Mouse (Mus musculus) urinary bladder, postnatal 36 days (tissue): ENCODE data around the gene Kcna7.
A peak's percentile ranks its signal among the peaks of the same experiment; 100 is the strongest.
"Not testable (repeated sequence)": the region's sequence is repeated elsewhere in the genome, so short reads cannot be mapped to it uniquely, and the experiment has no call there.

Experiments used
- DNase-seq, 2 experiments: peaks; one replicate each; pipeline ENCODE4 v3.0.0; 2022; ENCODE audit warnings: low spot score in 2 of 2, mixed read lengths in 1 of 2

Gene Kcna7

DNA sequence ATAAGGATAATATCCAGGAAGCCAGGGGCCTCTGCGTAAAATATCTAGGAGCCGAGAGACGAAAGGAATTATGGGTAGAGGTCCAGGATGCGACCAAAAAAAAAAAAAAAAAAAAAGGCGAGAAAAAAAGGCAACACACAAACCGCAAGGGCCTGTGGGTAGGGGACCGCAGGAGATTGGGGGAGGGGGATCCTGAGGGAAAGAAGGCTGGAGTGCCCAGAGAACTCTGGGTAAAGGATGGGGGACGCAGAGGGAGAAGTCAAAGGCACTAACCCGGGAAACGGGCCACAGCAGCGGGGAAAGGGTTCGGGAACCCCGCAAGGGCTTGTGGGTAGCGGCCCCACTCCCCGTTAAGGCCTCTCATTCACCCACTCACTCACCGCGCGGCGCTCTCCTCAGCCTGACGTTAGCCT lies 10.3 kb upstream of the Kcna7 start:
- no peak for DNase-seq

GRCm38 (mm10) chr7:45395578-45396336 lies 9.7 kb upstream of the Kcna7 start, which contains the start of gene Snrnp70:
Gene Snrnp70, minus strand, starts transcription at chr7:45395742.
- peak; percentile 99 to 100 for DNase-seq

DNA sequence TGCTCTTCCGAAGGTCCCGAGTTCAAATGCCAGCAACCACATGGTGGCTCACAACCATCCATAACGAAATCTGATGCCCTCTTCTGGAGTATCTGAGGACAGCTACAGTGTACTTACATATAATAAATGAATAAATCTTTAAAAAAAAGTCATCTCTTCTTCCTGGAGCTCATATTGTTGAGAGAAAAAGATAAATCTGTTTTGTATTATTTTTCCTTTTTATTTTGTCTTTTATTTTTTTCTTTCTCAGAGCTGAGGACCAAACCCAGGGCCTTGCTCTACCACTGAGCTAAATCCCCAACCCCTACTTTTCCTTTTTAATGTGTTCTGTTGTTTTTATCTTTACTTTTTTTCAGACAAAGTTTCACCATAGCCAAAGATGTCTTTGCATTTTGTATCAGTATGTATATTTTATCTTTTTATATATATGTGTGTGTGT lies 9.1 kb upstream of the Kcna7 start:
- DNase-seq = not testable (repeated sequence)

GRCm38 (mm10) chr7:45396787-45397186 lies 8.7 kb upstream of the Kcna7 start:
- no peak for DNase-seq

GRCm38 (mm10) chr7:45401521-45402085 lies 3.9 kb upstream of the Kcna7 start:
- no peak for DNase-seq

- peak in 1 of 2 experiments; percentile 61 for DNase-seq
These were observed 1.8 kb upstream of the Kcna7 start for GRCm38 (mm10) chr7:45403532-45404261.

GRCm38 (mm10) chr7:45406157-45407156 lies 1.0 kb downstream of the Kcna7 start:
- DNase-seq = peak in 1 of 2 experiments; percentile 38

DNA sequence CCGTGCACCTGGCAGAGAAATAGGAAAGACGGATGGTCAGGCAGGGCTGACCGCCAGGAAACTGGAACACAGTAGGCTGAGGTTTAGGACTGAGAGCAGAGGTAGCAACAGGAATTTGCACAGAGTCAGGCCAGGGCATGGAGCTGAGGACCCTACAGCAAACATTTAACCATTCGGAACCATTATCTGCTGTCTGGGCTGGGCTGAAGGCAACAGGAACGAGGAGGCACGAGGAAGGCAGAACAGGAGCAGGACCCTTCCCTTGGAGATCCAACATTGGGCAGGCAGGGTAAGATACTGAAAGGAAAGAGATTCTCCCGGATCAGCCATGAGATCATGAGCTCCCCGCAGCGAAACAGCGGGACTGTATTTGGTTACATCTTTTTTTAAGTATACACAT lies 2.4 kb downstream of the Kcna7 start:
- no peak for DNase-seq

GRCm38 (mm10) chr7:45408351-45408750 lies 2.9 kb downstream of the Kcna7 start:
- DNase-seq = no peak

DNA sequence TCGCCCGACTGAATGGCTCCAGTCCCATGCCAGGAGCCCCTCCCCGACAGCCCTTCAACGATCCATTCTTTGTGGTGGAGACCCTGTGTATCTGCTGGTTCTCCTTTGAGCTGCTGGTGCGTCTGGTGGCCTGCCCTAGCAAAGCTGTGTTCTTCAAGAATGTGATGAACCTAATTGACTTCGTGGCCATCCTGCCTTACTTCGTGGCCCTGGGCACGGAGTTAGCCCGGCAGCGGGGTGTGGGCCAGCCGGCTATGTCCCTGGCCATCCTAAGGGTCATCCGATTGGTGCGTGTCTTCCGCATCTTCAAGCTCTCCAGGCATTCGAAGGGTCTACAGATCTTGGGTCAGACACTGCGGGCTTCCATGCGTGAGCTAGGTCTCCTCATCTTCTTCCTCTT lies 3.5 kb downstream of the Kcna7 start:
- DNase-seq = no peak

DNA sequence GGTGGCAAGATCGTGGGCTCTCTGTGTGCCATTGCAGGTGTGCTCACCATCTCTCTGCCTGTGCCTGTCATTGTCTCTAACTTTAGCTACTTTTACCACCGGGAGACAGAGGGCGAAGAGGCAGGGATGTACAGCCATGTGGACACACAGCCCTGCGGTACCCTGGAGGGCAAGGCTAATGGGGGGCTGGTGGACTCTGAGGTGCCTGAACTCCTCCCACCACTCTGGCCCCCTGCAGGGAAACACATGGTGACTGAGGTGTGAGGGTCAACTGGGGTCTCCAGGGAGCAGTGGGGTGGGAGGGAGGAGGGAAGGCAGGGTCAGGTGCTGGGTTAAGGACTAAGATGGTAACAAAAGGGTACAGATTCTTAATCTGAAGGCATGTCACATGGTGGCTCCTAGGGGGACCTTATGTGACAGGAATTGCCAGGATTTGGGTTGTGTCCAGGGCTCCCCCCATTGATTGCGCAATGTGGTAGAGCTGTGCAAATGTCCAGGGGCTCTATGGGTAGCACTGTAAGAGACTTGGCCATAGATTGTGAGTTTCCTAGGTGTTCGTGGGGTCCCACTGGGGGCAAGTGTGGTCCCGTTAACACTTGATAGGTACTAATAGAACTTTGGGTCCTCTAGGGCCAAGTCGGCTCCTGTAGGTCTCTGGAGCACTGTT lies 4.2 kb downstream of the Kcna7 start:
- no peak for DNase-seq

DNA sequence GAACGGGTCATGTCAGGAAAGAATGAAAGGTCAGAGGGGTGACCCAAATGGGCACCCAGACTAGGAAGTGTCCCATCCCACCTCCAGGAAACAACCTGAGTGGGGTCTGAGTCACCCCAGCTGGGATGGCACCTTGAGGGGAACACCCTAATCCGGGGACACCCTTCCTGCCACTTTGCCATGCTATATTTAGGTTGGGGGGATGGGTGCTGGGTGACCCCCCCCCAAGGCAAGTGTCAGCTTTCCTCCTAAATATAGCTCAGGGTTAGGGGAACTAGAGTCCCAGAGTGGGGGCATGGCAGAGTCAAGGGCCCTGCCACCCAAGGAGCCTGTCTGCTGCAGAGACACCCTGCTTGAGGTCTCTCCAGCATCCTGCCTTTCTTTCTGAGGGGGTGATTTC lies 7.0 kb downstream of the Kcna7 start:
- DNase-seq = no peak

GRCm38 (mm10) chr7:45413113-45413863 lies 7.8 kb downstream of the Kcna7 start, which contains the start of gene Ntf5:
Gene Ntf5, plus strand, starts transcription at chr7:45413695.
- DNase-seq = peak; percentile 38 to 45

DNA sequence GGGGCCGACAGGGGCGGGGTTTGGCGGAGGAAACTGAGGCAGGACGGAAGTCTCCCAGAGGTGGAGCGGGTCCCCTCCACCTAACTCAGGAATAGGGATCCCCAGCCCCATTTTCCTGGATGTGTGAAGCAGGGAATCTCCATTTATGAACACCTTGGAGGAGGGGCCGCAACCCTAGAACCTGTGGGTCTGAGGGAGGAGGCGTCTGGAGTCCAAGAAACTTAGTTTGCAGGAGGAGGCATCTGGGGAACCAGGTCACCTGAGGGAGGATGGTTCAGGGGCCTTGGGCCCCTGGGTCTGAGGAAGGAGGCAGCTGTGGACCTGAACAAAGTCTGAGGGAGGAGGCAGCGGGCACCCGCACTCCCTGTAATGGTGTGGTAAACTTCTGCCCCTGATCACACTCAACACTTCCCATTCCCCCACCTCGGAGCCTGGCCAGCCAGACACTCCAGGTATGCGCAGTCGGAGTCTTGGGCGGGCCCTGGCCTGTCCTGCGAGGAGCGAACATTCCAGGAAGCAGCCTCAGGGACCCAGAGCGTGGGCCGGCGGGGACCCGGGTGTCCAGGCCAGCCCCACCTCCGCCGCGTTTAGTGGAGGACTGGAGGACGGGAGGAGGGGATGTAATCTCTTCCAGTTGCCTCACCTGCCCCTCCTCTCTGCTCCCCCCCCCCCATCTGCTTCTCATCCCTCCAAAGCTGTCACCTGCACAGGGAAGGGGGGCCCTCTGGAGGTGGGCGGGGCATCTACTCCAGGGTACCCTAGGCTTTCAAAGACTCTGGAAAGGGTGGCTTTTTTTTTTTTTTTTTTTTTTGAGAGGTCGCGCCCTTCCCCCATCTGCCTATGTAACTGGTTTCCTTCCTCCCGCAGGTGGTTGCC lies 8.6 kb downstream of the Kcna7 start:
- peak; percentile 46 to 52 for DNase-seq

DNA sequence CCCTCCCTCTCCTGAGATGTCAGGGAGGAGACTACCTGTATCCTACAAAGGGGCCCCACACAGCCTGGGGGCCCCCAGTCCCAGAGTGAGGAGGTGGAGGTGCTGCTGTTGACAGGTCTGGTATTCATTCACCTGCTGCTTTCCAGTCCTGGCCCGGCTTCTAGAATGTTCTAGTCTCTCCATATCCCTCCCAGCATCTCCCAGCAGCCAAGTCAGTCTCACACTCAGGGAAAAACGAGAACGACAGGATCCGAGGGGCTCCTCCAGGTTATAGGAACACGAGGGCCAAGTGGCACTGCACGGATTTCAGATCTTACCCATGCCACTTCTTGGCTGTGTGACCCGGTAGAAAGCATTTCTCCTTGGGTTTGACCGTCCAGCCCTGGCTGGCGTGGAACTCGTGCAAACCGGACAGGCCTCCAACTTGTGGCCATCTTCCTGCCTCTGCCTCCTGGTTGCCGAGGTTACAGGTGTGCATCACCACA lies 9.3 kb downstream of the Kcna7 start:
- DNase-seq = no peak

DNA sequence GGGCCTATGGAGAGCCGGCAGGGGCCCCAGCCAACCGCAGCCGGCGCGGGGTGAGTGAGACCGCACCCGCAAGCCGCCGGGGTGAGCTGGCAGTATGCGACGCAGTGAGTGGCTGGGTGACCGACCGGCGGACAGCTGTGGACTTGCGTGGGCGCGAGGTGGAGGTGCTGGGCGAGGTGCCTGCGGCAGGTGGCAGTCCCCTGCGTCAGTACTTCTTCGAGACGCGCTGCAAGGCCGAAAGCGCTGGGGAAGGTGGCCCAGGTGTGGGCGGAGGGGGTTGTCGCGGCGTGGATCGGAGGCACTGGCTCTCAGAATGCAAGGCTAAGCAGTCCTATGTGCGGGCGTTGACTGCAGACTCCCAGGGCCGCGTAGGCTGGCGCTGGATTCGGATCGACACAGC lies 10.2 kb downstream of the Kcna7 start:
- no peak for DNase-seq

DNA sequence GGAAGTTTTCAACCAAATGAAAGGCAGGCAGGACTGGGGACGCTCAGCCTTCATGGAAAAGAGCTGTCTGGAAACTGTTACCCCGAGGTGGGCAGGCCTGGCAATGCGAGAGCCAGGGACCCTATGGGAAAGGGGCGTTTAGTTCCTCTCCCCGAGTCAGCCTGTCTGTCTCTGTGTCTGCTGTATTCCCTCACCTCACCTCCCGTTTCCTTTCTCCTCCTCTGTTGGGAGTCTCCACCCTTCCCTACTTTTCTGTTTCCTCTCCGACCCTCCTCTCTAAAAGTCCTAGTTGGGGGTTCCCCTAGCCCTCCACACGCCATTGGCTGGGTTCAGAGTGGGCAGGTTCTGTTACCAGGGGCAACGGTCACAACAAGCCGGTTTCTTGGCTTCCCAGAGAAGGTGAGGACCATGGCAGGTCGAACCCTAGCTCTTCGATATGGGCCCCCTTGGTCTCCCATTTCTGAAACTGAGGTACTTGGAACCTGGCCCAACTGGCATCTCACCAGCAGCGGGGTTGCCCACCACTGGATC lies 12.6 kb downstream of the Kcna7 start:
- DNase-seq = no peak

DNA sequence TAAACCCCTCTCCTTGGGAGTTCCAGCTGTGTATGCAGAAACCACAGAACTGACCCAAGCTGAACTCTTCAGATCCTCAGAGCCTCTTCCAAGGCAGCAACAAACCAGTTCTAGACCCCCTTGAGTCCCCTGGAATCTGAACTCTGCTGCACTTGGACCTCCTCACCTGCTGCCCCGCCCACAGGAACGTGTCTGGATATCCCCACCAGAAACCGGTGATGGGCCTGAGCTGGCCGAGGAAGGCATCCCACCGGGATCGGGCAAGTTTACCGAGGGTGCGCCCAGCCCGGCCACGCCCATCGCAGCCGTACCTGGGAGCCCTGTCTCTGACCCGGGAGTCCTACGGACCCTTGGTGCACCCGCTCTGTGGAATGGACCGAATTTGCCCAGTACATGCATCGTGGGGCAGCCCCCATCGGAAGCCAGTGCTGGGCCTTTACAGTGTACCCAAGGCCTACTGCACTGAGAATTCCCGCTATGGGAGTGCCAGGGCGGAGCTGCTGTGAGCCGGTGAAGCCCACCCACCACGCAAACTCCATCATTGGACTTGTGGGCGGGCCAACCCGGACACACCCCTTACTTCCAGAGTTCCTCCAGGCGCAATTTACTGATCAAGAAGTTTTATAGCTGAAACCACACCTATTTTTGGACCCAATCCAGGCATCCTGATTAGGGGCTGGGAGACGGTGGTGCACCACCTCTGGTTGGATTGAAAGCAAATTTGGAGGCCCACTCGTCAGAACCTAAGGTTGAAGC lies 14.6 kb downstream of the Kcna7 start:
- DNase-seq = no peak
